Mouse (Mus musculus) thymus, postnatal 10 days (tissue): ENCODE measurements at regions not wholly inside any gene's neighbourhood (a gene's known extent, or its start where the extent isn't known, plus 50 kb on each side); places are given as distances from the start of the nearest gene placed in this dataset.
"Not testable (repeated sequence)": the region's sequence is repeated elsewhere in the genome, so short reads cannot be mapped to it uniquely, and the experiment has no call there.

Experiments used
- DNase-seq, 2 experiments: peaks; one replicate each; pipeline ENCODE4 v3.0.0; 2021; ENCODE audit warnings: low spot score in 2 of 2

GRCm38 (mm10) chr1:166900028-166900427, 101.2 kb upstream of the Fam78b start:
- no peak for DNase-seq

DNA sequence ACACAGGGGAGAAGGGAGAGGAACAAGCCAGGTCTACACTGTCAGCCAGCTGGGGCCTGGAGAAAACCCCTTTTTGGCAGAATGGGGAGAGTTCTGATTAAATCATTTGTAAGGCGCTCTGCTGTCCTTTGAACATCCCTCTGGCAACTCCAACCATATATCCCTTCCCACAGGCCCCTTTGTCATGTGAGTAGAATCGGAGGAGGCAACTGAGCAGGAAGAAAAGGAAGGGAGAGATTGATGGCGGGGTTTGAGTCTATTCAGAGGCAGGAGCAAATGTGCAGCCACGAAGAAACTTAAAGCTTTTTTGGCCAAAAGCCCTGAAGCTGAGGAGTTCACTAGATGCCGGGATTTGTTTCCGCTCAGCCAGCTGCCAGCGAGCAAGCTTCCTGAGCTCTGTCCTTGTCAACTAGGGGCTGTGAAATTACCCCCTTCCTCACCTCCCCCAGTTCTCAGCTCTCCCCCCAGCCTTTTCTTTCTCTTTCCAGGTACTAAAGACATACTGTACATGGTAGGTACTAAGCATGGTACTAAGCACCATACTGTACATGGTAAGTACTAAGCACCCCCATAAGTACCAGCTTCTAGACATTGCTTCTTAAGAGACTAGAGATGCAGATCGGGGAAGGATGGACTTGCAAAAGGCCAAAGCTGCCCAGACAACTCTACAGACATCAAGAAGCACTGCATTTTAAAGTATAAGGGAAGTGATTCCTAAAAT, 100.6 kb upstream of the Fam78b start:
- no peak for DNase-seq

- DNase-seq, result no peak
These were observed 99.6 kb upstream of the Fam78b start for GRCm38 (mm10) chr1:166901574-166901973.

DNA sequence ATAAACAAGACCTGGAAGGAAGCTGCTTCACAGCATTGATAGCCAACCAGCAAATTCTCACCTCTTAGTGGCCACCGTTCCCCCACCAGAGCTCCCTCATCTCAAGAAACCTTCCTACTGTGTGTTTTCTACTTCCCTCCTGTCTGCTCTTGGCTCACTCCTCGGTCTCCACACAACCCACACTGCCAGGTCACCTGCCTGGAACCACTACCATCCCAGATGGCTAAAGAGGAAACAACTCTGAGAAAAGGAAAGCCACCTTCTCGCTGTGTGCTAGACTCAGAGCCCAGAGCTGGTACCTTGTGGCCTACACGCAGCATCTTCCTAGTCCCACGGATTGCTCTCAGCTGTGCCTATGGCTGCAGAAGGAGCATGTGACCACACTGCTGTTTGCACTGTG, 97.8 kb upstream of the Fam78b start:
- DNase-seq, result no peak

DNA sequence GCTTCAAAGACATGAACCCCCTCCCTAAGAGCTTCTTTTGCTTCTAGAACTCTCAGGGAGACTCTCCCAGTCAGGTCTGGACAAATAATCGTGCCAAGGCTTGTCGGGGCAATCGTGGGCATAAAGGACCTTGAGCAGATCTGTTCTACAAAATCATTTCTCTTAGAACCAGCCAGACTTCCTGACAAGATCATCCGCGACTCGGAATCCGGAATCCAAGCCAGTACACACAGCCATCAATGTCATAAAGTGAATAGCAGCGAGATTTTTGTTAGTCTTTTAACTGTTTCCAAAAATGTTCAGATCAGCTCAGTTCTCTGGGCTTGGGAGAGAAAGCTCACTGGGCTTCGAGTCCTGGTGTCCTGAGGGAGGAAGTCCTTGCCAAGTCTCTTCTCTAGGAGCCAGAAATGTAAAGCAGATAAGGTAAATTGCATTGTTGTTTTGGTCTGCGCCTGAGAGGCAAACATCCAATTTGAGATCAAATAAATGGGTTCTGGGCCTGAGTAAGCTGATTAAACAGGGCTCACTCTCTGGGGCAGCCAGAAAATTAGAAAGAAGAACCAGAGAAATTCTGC, 92.9 kb upstream of the Fam78b start:
- no peak for DNase-seq

GRCm38 (mm10) chr1:166912195-166912594, 89.0 kb upstream of the Fam78b start:
- DNase-seq, result not testable (repeated sequence)

DNA sequence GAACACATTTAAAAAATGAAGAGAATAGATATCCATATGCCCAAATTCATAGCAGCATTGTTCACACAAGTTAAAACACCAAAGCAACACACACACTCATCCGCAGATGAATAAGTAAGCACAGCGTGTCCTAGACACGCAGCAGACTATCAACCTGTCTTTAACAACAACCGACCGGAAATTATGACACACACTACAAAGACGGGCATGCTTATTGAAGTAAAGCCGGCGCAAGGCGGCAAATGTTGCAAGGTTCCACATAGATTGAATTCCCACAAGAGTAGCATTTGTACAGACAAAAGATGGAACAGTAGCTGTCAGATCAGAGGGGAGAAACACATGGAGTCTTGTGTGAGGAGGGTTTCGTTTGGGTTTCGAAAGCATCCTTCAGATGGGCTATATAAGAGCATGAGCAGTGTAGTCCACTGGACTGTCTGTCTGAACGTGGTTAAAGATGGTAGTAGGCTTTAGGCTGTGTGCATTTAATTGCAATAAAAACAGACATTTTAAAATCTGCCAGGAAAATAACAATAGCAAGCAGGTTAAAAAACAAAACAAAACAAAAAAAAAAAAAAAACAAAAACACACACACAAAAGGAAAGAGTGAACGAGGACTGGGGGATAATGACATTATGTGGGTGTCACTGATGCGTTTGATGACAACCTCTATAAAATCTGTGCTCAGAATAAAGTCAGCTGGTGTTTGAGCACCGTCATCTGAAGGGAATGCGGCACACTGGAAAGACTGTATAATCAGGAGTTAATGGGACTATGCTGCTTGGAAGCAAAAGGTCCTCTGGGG, 78.1 kb upstream of the Fam78b start:
- DNase-seq, result no peak

DNA sequence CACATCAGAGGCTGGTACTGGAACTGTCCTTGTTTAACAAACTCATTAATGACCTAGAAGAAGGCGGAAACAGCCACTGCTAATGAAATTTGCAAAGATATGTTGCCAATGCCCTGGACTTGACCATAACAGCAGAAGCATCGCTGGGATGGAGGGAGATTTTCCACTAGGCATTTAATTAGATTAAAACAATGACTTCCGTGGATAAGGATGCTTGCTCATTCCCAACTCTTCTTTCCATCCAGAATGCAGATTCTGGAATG, 77.6 kb upstream of the Fam78b start:
- DNase-seq, result no peak

DNA sequence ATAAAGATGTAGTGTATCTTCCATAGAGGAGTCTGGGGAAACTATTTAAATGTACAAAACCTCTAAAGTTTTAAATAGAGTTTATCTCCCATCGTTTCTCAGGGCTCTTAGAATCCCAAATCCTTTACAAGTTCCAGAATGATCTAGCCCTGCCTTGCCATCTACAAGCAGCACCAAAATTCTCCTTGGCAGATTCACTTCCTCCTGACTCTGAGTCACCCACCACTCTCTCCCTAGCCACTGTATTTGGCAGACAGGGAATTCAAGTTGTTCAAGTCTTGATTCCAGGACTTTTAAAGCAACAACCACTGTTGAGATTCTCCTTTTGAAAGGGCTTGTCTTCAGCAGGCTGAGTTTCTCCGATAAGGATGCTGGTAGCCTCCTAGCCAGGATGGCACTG, 77.1 kb upstream of the Fam78b start:
- DNase-seq, result no peak

GRCm38 (mm10) chr1:166926078-166926477, 75.1 kb upstream of the Fam78b start:
- DNase-seq, result no peak

- not testable (repeated sequence) for DNase-seq
These were observed 61.5 kb upstream of the Fam78b start for GRCm38 (mm10) chr1:166939744-166940143.

DNA sequence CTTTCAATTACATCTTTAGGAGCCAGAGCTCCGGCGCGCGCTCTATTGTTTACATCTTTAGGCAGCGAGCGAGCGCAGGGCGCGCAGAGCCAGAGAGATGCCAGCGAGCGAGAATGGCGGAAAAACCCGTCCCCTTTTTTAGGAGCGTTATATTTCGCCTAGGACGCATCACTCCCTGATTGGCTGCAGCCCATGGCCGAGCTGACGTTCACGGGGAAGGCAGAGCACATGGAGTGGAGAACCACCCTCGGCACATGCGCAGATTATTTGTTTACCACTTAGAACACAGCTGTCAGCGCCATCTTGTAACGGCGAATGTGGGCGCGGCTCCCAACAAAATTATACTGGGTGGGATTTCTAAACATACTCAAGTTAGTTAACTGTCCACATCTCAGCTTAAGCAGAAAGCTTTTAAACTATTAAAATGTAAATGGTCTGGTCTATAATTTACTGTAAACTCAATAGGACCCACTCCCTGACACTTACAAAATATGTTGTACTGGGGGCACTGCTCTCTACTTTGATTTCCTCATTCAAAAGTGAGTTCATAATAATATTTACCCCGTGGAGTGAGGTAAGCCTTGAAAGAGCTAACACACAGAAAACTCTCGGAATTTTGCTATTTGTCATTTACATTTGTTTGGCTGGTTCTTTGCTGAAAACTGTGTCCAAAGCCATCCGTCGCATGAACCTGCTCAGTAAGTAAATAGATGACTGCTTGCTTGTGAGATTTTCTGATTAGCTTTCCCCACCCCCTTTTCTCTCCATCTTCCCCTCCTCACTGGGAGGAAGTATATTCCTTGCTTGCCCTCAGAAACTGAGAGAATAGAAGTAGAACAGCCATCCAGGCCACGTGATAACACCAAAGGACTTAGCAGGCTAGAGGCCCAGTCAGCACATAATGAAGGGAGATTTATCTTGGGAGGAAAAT, 60.8 kb upstream of the Fam78b start:
- DNase-seq, result not testable (repeated sequence)

- DNase-seq, result no peak
These were observed 59.0 kb upstream of the Fam78b start for GRCm38 (mm10) chr1:166942201-166942600.

- DNase-seq, result no peak
These were observed 56.7 kb upstream of the Fam78b start for GRCm38 (mm10) chr1:166944540-166944939.

DNA sequence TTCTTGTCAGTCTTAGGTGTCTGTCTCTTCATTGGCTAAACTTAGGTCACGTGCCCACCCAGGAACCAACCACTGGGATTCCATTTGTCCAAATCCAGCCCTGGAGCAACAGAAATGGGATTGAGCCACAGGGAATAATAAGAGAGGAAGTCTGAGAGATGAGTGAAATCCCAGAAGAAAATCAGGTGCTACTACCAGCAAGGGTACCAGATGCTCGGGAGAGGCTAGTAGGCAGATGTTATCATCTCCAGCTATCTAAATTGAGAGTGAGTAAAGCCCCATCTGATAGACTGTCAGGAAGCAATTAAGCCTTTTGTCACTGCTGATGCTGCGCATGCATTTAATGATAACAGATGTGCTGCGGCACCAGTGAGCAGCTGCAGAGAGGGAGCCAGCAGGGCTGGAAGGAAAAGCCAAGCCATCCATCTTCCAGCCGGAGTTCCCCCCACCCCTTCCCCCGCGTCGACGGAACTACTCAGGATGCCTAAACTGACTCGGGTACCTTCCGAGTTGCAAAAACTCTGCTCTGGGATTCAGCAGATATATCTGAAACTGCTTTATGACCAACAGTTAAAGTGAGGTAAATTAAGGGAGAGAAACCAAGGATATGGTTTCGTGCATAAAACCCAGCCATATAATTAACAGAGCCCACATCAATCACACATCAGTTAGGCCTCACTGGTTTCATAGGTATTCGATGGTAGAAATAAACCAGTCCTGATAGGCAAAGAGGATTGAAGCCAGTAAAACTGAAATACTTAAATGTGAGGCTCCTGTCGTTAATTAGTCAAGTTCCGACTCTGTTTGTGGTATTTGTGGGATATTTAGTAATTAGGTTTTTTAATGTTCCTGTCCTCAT, 53.1 kb upstream of the Fam78b start:
- no peak for DNase-seq
